Mouse (Mus musculus) neural tube, embryonic 15.5 days (tissue): Measurements from ENCODE around the gene Col2a1. TPM values are rescaled to one million over a fixed set of nuclear protein-coding genes. Genes with fewer than 3 reads are reported as not detected.
A peak's percentile ranks its signal among the peaks of the same experiment; 100 is the strongest.

Source experiments
- ATAC-seq: fragments of 200-750 bp; cut with Nextera tagmentation; 2 replicates; pipeline ENCODE4 v1.8.0; 2017; ENCODE audit warnings: mild to moderate bottlenecking, moderate TSS enrichment, moderate library complexity; ENCODE audit not compliant: low FRiP score
- H3K27ac ChIP-seq: fragments of 300-500 bp; sonication (generic); replicated peaks from 2 replicates; pipeline ENCODE4 v1.5.1; 2015; ENCODE audit warnings: mild to moderate bottlenecking, inconsistent platforms
- H3K27me3 ChIP-seq: fragments of 300-500 bp; sonication (generic); replicated peaks from 2 replicates; pipeline ENCODE4 v1.6.1; 2015; ENCODE audit warnings: inconsistent platforms
- H3K36me3 ChIP-seq: fragments of 300-500 bp; sonication (generic); 2 replicates; pipeline ENCODE4 v1.6.1; 2015; ENCODE audit warnings: inconsistent platforms
- H3K4me1 ChIP-seq: fragments of 300-500 bp; sonication (generic); 2 replicates; pipeline ENCODE4 v1.6.1; 2015; ENCODE audit warnings: inconsistent platforms
- H3K4me2 ChIP-seq: fragments of 300-500 bp; sonication (generic); 2 replicates; pipeline ENCODE4 v1.6.1; 2015; ENCODE audit warnings: inconsistent platforms, mild to moderate bottlenecking, moderate library complexity
- H3K4me3 ChIP-seq: fragments of 300-500 bp; sonication (generic); replicated peaks from 2 replicates; pipeline ENCODE4 v1.5.1; 2015; ENCODE audit warnings: mild to moderate bottlenecking, inconsistent platforms
- H3K9ac ChIP-seq: fragments of 300-500 bp; sonication (generic); replicated peaks from 2 replicates; pipeline ENCODE4 v1.6.1; 2015; ENCODE audit warnings: mild to moderate bottlenecking, inconsistent platforms
- H3K9me3 ChIP-seq: fragments of 300-500 bp; sonication (generic); replicated peaks from 2 replicates; pipeline ENCODE4 v1.6.1; 2016; ENCODE audit warnings: inconsistent platforms
- WGBS: fragments of 180-500 bp; shearing (Covaris S2); methylation state at CpG from one replicate; pipeline ENCODE4 v1.1.7; 2015; ENCODE audit warnings: mixed read lengths; 5-methylcytosine and 5-hydroxymethylcytosine counted together
- polyA plus RNA-seq: library from polyadenylated mRNA; unstranded; fragments of >200 nt; fragmentation: Nextera tagmentation; extraction: Ambion mirVana; gene quantifications from 2 replicates; pipeline ENCODE4 v1.2.1, GENCODE M21; 2015

Gene Col2a1
- polyA plus RNA-seq, 1 experiment from 2014 or later, result 62.9 TPM

DNA sequence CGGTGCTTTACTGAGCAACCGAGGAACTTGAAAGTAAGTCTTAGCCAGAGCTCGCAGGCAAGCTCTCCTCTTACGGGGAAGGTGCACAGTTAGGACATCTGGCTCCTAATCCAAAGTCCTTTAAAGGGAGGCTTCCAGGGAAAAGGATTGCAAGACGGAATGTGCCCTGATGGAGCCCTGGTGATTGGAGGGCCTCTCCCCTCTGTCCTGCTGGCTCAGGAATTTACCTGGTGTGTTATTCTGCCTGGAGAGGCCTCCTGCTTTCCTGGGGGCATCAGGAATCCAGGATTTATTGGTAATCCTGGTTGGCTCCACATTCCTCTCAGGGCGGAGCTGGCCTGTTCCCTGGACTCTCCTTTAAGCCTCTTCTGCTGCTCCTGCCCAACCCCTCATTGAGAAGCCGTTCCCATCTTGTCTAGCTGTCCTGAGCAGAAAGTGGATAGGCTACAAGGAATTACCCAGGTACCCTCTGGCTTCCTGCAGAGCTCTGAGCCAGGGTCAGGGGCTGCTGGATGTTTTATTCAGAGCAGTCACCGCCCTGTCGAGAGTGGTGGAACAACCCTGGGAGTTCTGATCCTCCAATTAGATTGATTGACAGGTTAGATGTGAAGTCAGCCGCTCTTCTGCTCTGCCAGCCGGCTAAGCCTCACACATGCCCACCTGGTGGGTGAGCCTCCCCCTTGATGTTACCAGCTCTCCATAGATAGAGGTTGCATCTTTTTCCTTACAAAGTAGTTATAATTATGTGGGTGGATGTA is 31.1 kb downstream of the Col2a1 start:
- ATAC-seq, result no peak

DNA sequence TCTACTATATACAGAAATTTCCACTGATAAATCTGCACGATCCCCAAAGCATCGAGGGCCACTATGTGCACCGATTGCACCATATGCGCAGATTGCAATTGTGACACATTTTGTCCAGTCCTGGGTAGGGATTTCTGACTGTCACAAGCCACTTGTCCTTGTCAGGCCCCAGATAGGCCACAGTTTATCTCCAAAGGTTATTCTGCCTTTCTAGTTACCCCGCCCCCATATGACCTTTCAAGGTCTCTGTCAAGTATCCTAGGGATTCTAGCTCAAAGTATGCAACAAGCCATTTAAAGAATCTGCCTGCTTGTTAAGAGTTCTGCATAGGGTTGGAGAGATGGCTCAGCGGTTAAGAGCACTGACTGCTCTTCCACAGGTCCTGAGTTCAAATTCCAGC is 31.9 kb downstream of the Col2a1 start:
- no peaks in the 10 kb centered on the region for H3K27me3 ChIP-seq
- no peak overlapping the region for H3K4me2 ChIP-seq
- H3K27ac ChIP-seq, result no peak overlapping the region
- no peak overlapping the region for H3K9ac ChIP-seq
- H3K4me1 ChIP-seq, result no peaks in the 10 kb centered on the region
- no peak overlapping the region for H3K4me3 ChIP-seq
- H3K36me3 ChIP-seq, result peaks cover 5% of the 10 kb centered on the region; the same call in 1 of the 2 replicates
- WGBS, result 91% methylated on average over 6 of the region's 6 CpGs
- no peaks in the 10 kb centered on the region for H3K9me3 ChIP-seq
- no peak for ATAC-seq

More for the DNA sequence above, 31.1 kb downstream of the Col2a1 start:
- no peaks in the 10 kb centered on the region for H3K9me3 ChIP-seq
- peaks cover 5% of the 10 kb centered on the region; the same call in 1 of the 2 replicates for H3K36me3 ChIP-seq
- H3K27ac ChIP-seq, result no peak overlapping the region
- H3K27me3 ChIP-seq, result no peaks in the 10 kb centered on the region
- no peak overlapping the region for H3K4me2 ChIP-seq
- no peak overlapping the region for H3K4me3 ChIP-seq
- H3K9ac ChIP-seq, result no peak overlapping the region
- WGBS, result 44% methylated on average over 11 of the region's 11 CpGs
- H3K4me1 ChIP-seq, result no peaks in the 10 kb centered on the region

DNA sequence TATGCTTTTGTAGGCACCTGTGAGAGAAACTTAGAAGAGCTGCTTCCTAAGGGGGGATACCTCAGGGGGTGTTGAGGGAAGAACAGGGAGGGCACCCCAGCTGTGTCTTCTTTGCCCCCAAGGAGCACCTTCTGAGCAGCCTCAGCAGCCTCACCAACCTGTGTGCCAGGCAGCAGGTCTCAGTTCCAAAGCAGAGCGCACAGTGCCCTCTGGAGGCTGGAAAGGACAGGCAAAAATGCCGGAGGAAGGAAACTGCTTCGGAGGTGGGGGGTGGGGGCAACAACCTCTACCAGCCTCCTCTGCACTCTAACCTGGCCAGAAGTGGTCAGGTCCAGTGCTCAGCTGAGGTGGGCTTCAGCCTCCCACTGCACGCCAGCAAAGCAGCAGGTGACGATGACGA is 34.2 kb downstream of the Col2a1 start:
- no peak overlapping the region for H3K27ac ChIP-seq
- peaks cover 6% of the 10 kb centered on the region for H3K4me1 ChIP-seq
- H3K27me3 ChIP-seq, result no peaks in the 10 kb centered on the region
- ATAC-seq, result no peak
- peaks cover 5% of the 10 kb centered on the region; the same call in 1 of the 2 replicates for H3K36me3 ChIP-seq
- no peak overlapping the region for H3K4me3 ChIP-seq
- no peak overlapping the region for H3K4me2 ChIP-seq
- H3K9me3 ChIP-seq, result no peaks in the 10 kb centered on the region
- no peak overlapping the region for H3K9ac ChIP-seq
- WGBS, result 51% methylated on average over 6 of the region's 6 CpGs

DNA sequence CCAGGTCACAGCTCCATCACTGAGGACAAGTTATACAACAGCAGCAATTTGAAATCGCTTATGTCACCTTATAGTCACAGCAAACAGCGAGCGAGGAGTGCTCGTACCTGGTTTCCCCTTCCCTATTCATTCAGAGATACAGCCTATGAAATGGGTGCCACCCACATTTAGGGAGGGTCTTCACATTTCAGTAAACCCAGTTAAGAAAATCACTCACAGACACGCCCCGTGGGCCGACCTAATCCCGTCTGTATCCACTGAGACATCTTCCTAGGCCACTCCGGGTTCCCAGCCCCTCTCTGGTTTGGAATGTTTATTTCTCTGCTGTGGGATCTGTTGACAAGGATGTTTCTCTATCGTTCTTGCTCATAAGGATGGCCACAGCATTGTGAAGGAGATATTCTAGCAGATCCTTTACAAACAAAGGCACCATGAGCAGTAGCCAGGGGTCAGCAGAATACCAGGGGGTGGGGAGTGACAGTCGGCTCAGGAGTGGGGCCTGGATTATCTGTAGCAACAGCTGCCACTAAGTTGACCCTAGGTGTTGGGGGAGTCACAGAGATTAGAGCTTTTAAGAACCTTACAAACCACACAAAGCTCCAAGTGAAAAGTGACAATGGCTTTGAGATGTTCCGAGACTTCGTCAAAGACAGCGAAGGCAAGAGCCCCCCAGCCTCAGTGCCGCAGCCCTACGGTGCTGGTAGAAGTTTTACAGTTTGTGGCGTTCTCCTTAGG is 39.0 kb downstream of the Col2a1 start:
- H3K4me2 ChIP-seq, result peak overlapping the region; percentile 83
- 74% methylated on average over 17 of the region's 17 CpGs for WGBS
- ATAC-seq, result no peak
- H3K4me1 ChIP-seq, result peaks cover 20% of the 10 kb centered on the region
- no peaks in the 10 kb centered on the region for H3K9me3 ChIP-seq
- H3K9ac ChIP-seq, result no peak overlapping the region
- H3K4me3 ChIP-seq, result peak overlapping the region; percentile 76
- peaks cover 5% of the 10 kb centered on the region; the same call in 1 of the 2 replicates for H3K36me3 ChIP-seq
- H3K27ac ChIP-seq, result no peak overlapping the region
- no peaks in the 10 kb centered on the region for H3K27me3 ChIP-seq

DNA sequence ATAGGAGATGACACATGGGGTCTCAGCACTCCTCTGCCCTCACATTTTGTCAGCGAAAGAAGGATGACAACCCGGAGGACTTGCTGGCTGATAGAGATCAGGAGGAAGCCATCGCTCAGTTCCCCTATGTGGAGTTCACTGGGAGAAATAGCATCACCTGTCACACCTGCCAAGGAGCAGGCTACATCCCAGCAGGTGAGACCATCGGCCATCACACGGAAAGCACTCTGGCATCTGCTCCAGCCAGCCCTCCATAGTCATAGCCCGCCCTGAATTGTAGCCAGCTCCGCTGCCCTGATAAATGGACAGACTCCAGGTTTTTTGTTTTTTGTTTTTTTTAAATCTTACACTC is 39.7 kb downstream of the Col2a1 start:
- H3K9me3 ChIP-seq, result no peaks in the 10 kb centered on the region
- 13% methylated on average over 7 of the region's 7 CpGs for WGBS

DNA sequence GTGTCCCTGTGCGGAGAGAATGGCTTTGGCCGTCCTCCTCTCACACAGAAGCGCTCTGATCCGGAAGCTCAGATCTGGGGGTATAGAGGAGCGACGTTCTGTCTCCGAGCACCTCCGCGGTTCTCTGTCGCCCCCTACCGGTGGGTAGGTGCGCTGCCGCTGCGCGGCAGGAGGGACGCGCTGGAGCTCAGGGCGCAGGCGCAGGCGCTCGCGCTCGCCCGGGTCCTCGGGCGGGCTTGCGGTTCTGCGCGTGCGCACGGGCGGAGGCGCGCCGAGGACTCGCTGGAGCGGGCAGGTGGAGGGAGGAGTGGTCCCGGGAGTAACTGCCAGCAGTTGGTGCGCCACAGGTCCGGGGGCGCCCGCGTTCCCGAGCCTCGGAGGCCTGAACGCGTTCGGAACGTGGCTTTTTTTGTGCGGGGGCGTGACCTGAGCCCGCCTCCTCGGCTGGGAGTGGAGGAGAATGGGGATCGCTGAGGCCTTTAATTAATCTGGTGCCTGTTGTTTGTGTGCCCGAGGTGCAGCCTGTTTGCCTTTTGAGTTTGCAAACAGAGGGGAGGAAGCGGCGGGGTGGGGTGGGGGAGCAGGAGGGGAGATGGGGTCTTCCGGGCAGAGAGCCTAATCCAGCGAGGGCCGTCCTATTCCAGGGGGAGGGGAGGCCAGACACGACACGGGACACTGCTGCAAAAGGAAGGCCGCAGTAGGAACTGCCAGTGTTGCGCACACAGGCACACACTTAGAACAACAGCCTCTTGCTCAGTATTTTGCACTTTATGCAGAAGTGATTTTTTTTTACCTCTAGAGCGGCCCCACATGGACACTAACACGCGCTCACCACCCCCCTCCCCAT is 40.3 kb downstream of the Col2a1 start, which contains the start of gene Tmem106c:
Tmem106c (plus strand) TSS at position 212 of the 847 bp plus-strand sequence.
- peak within 1 kb of the TSS; percentile 88 for H3K27ac ChIP-seq
- peak within 1 kb of the TSS; percentile 79 for H3K9ac ChIP-seq
- H3K4me3 ChIP-seq, result peak within 1 kb of the TSS; percentile 76
- H3K27me3 ChIP-seq, result no peaks in the 10 kb centered on the region
- H3K36me3 ChIP-seq, result no peaks in the 10 kb centered on the region
- H3K4me1 ChIP-seq, result peaks cover 20% of the 10 kb centered on the region
- ATAC-seq, result peak; percentile 94
- no peaks in the 10 kb centered on the region for H3K9me3 ChIP-seq
- under 1% methylated on average over 66 of the region's 67 CpGs for WGBS
- H3K4me2 ChIP-seq, result peak within 1 kb of the TSS; percentile 83

More for the DNA sequence above, 39.7 kb downstream of the Col2a1 start:
- Histone ChIP-seq H3K4me2 (peak overlapping the region; percentile 83), H3K4me1 (peaks cover 20% of the 10 kb centered on the region), H3K4me3 (peak overlapping the region; percentile 76), H3K27me3 (no peaks in the 10 kb centered on the region), H3K36me3 (peaks cover 5% of the 10 kb centered on the region; the same call in 1 of the 2 replicates), H3K27ac (peak overlapping the region; percentile 88), H3K9ac (peak overlapping the region; percentile 79)
- peak; percentile 39 for ATAC-seq

DNA sequence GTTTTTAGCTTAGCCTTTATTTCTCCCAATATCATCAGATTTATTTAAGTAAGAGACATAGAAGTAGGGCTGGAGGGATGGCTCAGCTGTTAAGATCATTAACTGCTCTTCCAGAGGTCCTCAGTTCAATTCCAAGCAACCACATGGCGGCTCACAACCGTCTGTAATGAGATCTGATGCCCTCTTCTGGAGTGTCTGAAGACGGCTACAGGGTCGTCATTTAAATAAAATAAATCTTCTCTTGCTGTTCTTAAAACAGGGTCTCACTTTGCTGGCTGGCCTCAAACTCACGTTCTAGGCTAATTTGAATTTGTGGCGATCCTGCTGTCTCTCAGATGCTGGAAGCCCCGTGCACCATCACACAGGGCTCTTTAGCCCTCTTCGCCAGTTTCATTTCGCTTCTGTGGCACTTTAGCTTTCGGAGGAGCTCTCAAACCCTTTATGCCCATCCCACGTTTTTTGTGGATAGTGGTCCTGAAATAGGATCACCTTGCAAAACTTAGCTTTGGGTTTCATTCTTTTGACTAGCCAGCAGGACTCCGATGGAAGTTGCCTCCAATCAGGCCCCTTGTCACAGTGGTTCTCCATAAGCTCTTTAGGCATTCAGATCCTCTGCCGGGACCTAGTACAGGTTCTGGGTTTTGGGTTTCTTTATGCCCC is 41.0 kb downstream of the Col2a1 start:
- WGBS, result 11% methylated on average over 13 of the region's 13 CpGs
- Histone ChIP-seq H3K4me3 (peak overlapping the region; percentile 76), H3K4me1 (peaks cover 20% of the 10 kb centered on the region), H3K9ac (peak overlapping the region; percentile 50), H3K4me2 (peak overlapping the region; percentile 83), H3K27me3 (no peaks in the 10 kb centered on the region), H3K36me3 (no peaks in the 10 kb centered on the region), H3K9me3 (no peaks in the 10 kb centered on the region), H3K27ac (peak overlapping the region; percentile 64)
- peak; percentile 32; the same call in 1 of the 2 replicates for ATAC-seq

DNA sequence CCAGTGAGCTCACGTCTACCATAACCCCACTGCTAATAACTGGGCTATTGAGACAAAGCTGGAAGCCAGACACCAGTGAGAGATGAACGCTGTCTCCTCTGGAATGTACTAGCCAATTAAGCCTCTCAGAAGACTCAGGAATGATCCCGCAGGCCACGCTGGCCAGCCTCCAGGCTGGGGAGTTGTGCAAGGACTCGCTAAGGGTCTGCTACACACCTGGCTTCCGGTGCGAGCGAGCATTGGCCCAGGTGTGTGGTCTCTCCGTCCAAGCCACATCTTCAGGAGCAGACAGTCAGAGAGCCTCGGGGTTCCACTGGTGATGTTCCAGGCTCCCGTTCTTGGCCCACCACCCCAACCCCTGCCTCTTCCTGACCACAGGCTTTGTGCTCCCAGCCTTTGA is 48.1 kb downstream of the Col2a1 start:
- no peak for ATAC-seq
- H3K27ac ChIP-seq, result no peak overlapping the region
- H3K4me1 ChIP-seq, result peaks cover 9% of the 10 kb centered on the region
- H3K4me2 ChIP-seq, result no peak overlapping the region
- H3K9me3 ChIP-seq, result no peaks in the 10 kb centered on the region
- H3K27me3 ChIP-seq, result no peaks in the 10 kb centered on the region
- H3K4me3 ChIP-seq, result no peak overlapping the region
- WGBS, result 81% methylated on average over 11 of the region's 11 CpGs
- no peak overlapping the region for H3K9ac ChIP-seq
- H3K36me3 ChIP-seq, result no peaks in the 10 kb centered on the region

DNA sequence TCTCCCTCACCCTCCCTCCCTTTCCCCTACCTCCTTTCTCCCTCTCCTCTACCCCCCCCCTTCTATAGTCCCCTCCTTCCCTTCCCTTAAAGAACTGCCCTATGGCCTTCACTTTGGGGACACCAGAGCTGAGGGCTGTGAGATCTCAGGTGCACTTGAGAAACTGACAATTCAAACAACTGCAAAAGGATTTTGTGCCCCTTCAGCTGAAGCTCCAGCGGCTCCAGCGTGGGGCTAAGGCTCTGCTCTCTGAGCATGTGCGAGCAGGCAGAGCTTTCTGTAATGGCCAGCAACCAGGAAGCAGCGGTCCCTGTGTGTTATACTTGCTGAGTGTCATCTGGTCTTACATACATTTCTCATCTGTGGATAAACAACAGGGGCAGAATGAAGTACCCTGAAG is 48.8 kb downstream of the Col2a1 start:
- no peaks in the 10 kb centered on the region for H3K9me3 ChIP-seq
- WGBS, result 16% methylated on average over 4 of the region's 4 CpGs
- H3K9ac ChIP-seq, result no peak overlapping the region
- H3K4me1 ChIP-seq, result peaks cover 9% of the 10 kb centered on the region
- H3K4me2 ChIP-seq, result no peak overlapping the region
- H3K27me3 ChIP-seq, result no peaks in the 10 kb centered on the region
- no peak overlapping the region for H3K27ac ChIP-seq
- ATAC-seq, result no peak
- no peak overlapping the region for H3K4me3 ChIP-seq
- H3K36me3 ChIP-seq, result no peaks in the 10 kb centered on the region

DNA sequence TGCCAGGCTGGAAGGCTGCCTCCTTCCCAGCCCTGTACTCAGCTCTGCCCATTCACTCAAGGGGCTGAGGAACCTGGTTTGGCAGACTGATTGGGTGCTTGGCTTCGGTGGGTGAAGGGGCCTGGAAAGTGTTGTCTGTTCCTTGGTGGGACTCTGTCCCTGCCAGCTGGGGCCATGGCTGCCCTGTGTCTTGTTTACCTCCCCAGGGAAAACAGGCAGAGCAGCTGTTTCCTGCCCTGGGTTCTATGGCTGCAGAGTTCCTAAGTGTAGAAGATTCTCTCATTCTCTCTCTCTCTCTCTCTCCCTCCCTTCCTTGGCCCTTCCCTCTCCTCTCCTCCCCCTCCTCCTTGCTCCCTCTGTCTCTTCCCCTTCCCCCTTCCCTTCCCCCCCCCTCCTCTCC is 49.2 kb downstream of the Col2a1 start:
- Histone ChIP-seq H3K27me3 (no peaks in the 10 kb centered on the region), H3K4me2 (no peak overlapping the region), H3K9ac (no peak overlapping the region), H3K9me3 (no peaks in the 10 kb centered on the region), H3K4me1 (peaks cover 9% of the 10 kb centered on the region), H3K4me3 (no peak overlapping the region), H3K36me3 (no peaks in the 10 kb centered on the region), H3K27ac (no peak overlapping the region)
- 31% methylated on average over 1 of the region's 1 CpGs for WGBS
- ATAC-seq, result no peak

DNA sequence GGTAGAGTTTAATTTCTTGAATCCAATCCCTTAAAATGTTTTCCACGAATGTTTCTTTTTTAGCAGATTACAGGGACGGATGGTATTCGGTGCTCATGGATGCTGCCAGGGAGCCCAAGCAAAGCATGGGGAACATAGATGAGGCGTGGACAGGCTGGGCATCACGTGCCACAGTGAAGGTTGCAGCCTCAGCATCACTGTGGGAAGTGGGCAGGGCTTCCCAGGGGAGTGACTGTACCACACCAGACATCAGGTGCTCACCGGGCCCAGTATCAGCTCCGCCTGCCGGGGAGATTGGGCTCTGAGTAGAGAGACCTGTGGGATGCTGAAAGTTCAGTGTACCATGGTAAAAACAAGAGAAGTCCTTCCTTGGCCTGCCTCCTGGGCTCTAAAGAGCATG is 49.8 kb downstream of the Col2a1 start:
- no peaks in the 10 kb centered on the region for H3K36me3 ChIP-seq
- no peak overlapping the region for H3K4me3 ChIP-seq
- H3K4me1 ChIP-seq, result peaks cover 9% of the 10 kb centered on the region
- no peak overlapping the region for H3K4me2 ChIP-seq
- WGBS, result 79% methylated on average over 8 of the region's 8 CpGs
- H3K9ac ChIP-seq, result no peak overlapping the region
- ATAC-seq, result no peak
- no peaks in the 10 kb centered on the region for H3K9me3 ChIP-seq
- H3K27ac ChIP-seq, result no peak overlapping the region
- no peaks in the 10 kb centered on the region for H3K27me3 ChIP-seq
